Mouse (Mus musculus): ENCODE results near the gene Fam13a. TPM values are rescaled to one million over a fixed set of nuclear protein-coding genes. Genes with fewer than 3 reads are reported as not detected.

The Fam13a gene
- total RNA-seq, 4 experiments from 2014 or later: 23.5 to 28.1 (median 24.4) TPM

- DNase-seq (ENCODE audit: low spot score): no peak
These were observed 142.1 kb downstream of the Fam13a start for GRCm38 (mm10) chr6:58882271-58882670.

Other genes with a start within 250 kb of the Fam13a start
- gene Herc3, start 193.1 kb downstream of the Fam13a start, total RNA-seq (2022): 10 to 100 TPM; 29.4 to 83.7 (median 46.4) TPM
- 1 to 10 TPM in 2 of 4 experiments, under 1 TPM in 2; 0.86 to 1.6 (median 1.1) TPM for gene Nap1l5, start 117.5 kb downstream of the Fam13a start, total RNA-seq (2022)
- gene Tigd2, start 184.3 kb upstream of the Fam13a start, total RNA-seq (2022): 10 to 100 TPM; 10.7 to 14.2 (median 12.3) TPM